Mouse (Mus musculus): ENCODE measurements around the gene Serpinb5. TPM values are rescaled to one million over a fixed set of nuclear protein-coding genes. Genes with fewer than 3 reads are reported as not detected.

The Serpinb5 gene
- total and polyA plus RNA-seq, 2 experiments from 2014 or later = 0.06 TPM; not detected in 1

DNA sequence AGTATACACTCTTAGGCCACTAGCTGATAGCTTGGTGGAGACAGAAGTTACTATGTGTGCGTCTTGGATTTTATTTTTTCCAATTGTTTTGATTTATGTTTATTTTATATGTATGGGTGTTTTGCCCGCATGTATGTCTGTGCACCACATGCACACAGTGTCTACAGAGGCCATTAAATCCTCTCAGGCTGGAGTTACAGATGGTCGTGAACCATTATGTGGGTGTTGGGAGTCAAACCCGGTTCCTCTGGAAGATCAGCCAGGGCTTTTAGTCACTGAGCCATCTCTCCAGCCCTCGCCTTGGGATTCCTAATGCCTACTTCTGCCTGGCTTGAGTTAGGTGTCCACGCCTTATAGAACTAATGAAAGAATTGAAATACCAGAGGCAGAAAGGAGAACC lies 4.6 kb downstream of the Serpinb5 start:
- ATAC-seq (no peak), DNase-seq (no peak)
- no peak for TF ChIP-seq CTCF (IDR thresholded peaks at IDR 0.05; ENCODE audit: low read depth)
- no peaks in the 10 kb centered on the region for H3K36me3 ChIP-seq (ENCODE audit: insufficient read depth)
- no peak overlapping the region for H3K9ac ChIP-seq
- H3K27ac ChIP-seq (ENCODE audit: low read depth, low read length) = no peak overlapping the region
- H3K4me2 ChIP-seq (ENCODE audit: low read depth) = no peak overlapping the region
- H3K4me1 ChIP-seq (ENCODE audit: insufficient read depth) = no peaks in the 10 kb centered on the region
- WGBS = 89% methylated on average over 6 of the region's 6 CpGs
- no peaks in the 10 kb centered on the region for H3K27me3 ChIP-seq (ENCODE audit: insufficient read depth, low read length)
- no peak overlapping the region for H3K4me3 ChIP-seq (ENCODE audit: low read depth, low read length)
- H3K9me3 ChIP-seq (ENCODE audit: low read length) = no peaks in the 10 kb centered on the region

DNA sequence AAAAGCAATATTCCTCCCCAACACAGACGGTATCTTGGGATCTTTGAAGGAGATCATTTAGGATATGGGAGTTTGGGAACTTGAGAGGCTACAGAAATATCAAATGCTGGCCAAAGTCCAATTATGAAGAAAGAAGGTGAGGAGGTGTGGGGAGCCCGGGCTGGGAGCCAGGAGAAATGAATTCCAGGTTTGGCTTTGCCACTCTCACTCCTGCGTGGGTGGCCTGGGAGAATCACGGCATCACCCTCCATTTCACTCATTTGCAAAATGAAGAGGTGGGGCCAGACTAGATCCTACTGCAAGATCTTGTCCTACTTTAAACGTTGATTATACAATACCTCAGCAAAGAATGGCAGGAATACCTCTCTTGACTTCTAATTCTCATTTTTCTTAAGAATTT lies 5.1 kb downstream of the Serpinb5 start:
- ATAC-seq (no peak), DNase-seq (no peak)
- Histone ChIP-seq H3K27me3 (ENCODE audit: insufficient read depth, low read length) (no peaks in the 10 kb centered on the region), H3K4me3 (ENCODE audit: low read depth, low read length) (no peak overlapping the region), H3K9me3 (ENCODE audit: low read length) (no peaks in the 10 kb centered on the region), H3K27ac (ENCODE audit: low read depth, low read length) (no peak overlapping the region), H3K9ac (no peak overlapping the region), H3K4me1 (ENCODE audit: insufficient read depth) (no peaks in the 10 kb centered on the region), H3K4me2 (ENCODE audit: low read depth) (no peak overlapping the region), H3K36me3 (ENCODE audit: insufficient read depth) (no peaks in the 10 kb centered on the region)
- 64% methylated on average over 5 of the region's 5 CpGs for WGBS
- no peak for TF ChIP-seq CTCF (IDR thresholded peaks at IDR 0.05; ENCODE audit: low read depth)

DNA sequence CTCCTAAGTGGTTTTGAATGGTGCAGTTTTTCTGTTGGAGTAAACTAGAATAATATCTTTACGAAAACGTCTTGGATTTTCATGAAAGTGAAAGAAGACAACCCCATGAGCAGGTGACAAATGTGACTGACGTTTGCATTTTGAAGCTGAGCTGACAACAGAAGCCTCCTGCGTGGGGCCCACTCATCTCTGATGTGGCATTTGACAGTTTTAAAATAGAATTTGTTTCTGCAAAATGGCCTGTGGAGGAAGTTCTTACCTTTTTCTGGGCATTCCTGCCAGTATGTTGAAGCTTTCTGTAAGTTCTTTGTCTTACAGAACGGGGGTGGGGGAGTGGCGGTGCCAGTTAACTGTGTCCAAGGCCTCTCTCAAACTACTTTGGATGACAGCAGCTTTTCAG lies 5.8 kb downstream of the Serpinb5 start:
- H3K4me1 ChIP-seq (ENCODE audit: insufficient read depth) = no peaks in the 10 kb centered on the region
- ATAC-seq (no peak), DNase-seq (no peak)
- no peak overlapping the region for H3K4me3 ChIP-seq (ENCODE audit: low read depth, low read length)
- H3K4me2 ChIP-seq (ENCODE audit: low read depth) = no peak overlapping the region
- no peak for TF ChIP-seq CTCF (IDR thresholded peaks at IDR 0.05; ENCODE audit: low read depth)
- H3K36me3 ChIP-seq (ENCODE audit: insufficient read depth) = no peaks in the 10 kb centered on the region
- WGBS = 54% methylated on average over 6 of the region's 6 CpGs
- no peak overlapping the region for H3K9ac ChIP-seq
- no peak overlapping the region for H3K27ac ChIP-seq (ENCODE audit: low read depth, low read length)
- no peaks in the 10 kb centered on the region for H3K9me3 ChIP-seq (ENCODE audit: low read length)
- H3K27me3 ChIP-seq (ENCODE audit: insufficient read depth, low read length) = no peaks in the 10 kb centered on the region

DNA sequence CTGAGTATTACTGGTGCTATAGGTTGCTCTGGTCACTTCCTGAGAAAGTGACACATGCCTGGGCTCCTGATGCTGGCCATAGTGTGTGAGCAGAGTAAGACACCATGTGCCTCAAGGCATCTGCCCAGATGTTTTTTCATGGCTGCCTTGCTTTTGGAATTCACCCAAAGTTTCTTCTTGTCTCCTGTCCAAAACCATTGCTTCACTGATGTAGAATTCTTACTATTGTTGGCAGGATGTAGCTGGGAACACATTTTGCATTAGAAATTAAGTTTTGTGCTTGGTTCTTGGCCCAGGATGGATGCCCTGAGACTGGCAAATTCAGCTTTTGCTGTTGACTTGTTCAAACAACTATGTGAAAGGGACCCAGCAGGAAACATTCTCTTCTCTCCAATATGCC lies 9.0 kb downstream of the Serpinb5 start:
- H3K4me2 ChIP-seq (ENCODE audit: low read depth) = no peak overlapping the region
- H3K9ac ChIP-seq = no peak overlapping the region
- no peak overlapping the region for H3K4me3 ChIP-seq (ENCODE audit: low read depth, low read length)
- ATAC-seq (no peak), DNase-seq (no peak)
- H3K36me3 ChIP-seq (ENCODE audit: insufficient read depth) = no peaks in the 10 kb centered on the region
- no peaks in the 10 kb centered on the region for H3K4me1 ChIP-seq (ENCODE audit: insufficient read depth)
- no peaks in the 10 kb centered on the region for H3K9me3 ChIP-seq (ENCODE audit: low read length)
- no peaks in the 10 kb centered on the region for H3K27me3 ChIP-seq (ENCODE audit: insufficient read depth, low read length)
- no peak overlapping the region for H3K27ac ChIP-seq (ENCODE audit: low read depth, low read length)
- TF ChIP-seq CTCF (IDR thresholded peaks at IDR 0.05; ENCODE audit: low read depth) = no peak

DNA sequence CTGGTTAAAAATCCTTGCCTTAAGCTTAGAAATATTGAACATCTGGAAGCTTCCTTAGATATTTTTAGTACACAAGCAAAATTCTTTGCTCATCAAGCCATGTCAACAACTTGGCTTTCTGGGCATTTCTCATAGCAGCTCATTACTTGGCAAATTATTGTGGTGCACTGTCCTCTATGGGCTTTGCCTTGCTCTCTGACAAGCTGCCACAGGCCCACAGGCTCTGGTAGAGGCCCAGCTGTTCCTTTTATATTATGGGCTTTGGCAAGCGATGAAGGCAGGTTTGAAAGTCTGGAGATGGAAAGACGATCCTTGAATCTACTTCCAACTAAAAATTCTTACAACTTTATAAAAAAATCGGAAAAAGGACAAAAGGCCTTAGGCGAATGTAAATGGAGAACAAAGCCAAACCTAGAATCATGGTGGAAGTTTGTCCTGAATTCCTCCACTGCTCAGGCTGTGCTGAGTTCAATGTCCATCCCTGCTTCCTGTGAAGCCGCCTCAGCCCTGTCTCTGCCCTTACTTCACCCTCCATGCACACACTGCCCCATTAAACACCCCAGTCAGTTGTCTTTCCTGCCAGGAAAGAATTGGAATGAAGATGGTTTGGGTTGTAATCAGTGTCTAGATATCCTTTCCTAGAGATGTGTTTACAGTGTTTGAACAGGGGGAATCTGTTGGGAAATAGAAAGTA lies 14.4 kb downstream of the Serpinb5 start:
- Histone ChIP-seq H3K36me3 (ENCODE audit: insufficient read depth) (no peaks in the 10 kb centered on the region), H3K9me3 (ENCODE audit: low read length) (no peaks in the 10 kb centered on the region), H3K27ac (ENCODE audit: low read depth, low read length) (no peak overlapping the region), H3K4me2 (ENCODE audit: low read depth) (no peak overlapping the region), H3K4me1 (ENCODE audit: insufficient read depth) (no peaks in the 10 kb centered on the region), H3K27me3 (ENCODE audit: insufficient read depth, low read length) (no peaks in the 10 kb centered on the region), H3K4me3 (ENCODE audit: low read depth, low read length) (no peak overlapping the region), H3K9ac (no peak overlapping the region)
- no peak for ATAC-seq
- 80% methylated on average over 5 of the region's 5 CpGs for WGBS
- TF ChIP-seq CTCF (IDR thresholded peaks at IDR 0.05; ENCODE audit: low read depth) = no peak
- DNase-seq = no peak

DNA sequence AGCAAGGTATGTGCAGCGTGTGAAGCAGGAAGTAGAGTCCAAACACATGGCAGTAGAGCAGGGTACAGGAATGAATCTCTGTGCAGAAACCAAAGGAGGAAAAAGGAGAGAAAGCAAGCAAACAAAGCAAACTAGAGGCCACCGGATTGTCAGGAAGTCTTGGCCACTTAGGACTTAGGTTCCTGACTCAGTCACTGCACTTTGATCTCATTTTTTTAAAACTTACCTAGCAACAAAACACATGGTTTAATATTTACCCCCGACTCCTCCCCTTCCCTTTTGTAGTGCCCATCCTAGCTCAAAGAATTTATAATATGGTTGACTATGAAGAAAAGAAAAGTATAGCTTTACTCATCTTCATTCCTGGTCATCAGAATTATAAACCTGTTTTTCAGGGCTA lies 15.2 kb downstream of the Serpinb5 start:
- Histone ChIP-seq H3K27me3 (ENCODE audit: insufficient read depth, low read length) (no peaks in the 10 kb centered on the region), H3K9me3 (ENCODE audit: low read length) (no peaks in the 10 kb centered on the region), H3K4me3 (ENCODE audit: low read depth, low read length) (no peak overlapping the region), H3K36me3 (ENCODE audit: insufficient read depth) (no peaks in the 10 kb centered on the region), H3K9ac (no peak overlapping the region), H3K4me1 (ENCODE audit: insufficient read depth) (no peaks in the 10 kb centered on the region), H3K4me2 (ENCODE audit: low read depth) (no peak overlapping the region), H3K27ac (ENCODE audit: low read depth, low read length) (no peak overlapping the region)
- TF ChIP-seq CTCF (IDR thresholded peaks at IDR 0.05; ENCODE audit: low read depth) = no peak
- 86% methylated on average over 3 of the region's 3 CpGs for WGBS
- DNase-seq (no peak), ATAC-seq (no peak)

DNA sequence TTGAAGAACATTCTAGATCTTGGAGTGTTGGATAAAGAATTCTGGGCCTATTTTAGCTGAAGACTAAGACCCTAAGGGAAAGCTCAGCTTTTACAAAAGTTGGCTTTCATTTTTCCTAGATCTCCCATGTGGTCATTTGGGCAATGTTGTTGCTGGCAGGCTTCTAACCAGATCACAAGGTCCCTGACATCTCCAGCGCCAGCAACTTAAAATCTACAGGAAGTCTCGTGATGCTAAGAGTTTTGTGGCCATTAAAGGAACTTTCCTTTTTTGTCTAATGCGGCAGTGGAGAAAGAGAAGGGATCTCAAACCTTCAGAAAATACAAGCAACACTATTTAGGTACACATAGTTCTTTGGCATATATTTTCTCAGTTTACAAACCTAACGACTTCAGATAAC lies 21.8 kb downstream of the Serpinb5 start:
- ATAC-seq (no peak), DNase-seq (no peak)
- Histone ChIP-seq H3K9me3 (ENCODE audit: low read length) (no peaks in the 10 kb centered on the region), H3K4me3 (ENCODE audit: low read depth, low read length) (no peak overlapping the region), H3K27ac (ENCODE audit: low read depth, low read length) (no peak overlapping the region), H3K4me1 (ENCODE audit: insufficient read depth) (no peaks in the 10 kb centered on the region), H3K27me3 (ENCODE audit: insufficient read depth, low read length) (no peaks in the 10 kb centered on the region), H3K9ac (no peak overlapping the region), H3K36me3 (ENCODE audit: insufficient read depth) (no peaks in the 10 kb centered on the region), H3K4me2 (ENCODE audit: low read depth) (no peak overlapping the region)
- WGBS = 83% methylated on average over 4 of the region's 4 CpGs
- no peak for TF ChIP-seq CTCF (IDR thresholded peaks at IDR 0.05; ENCODE audit: low read depth)

Measured in forebrain, postnatal 0 days (tissue).